Mouse (Mus musculus) right cerebral cortex, adult 18-20 months (tissue): Measurements from ENCODE around the gene Plekhg4.
A peak's percentile ranks its signal among the peaks of the same experiment; 100 is the strongest.

ENCODE experiments used
- DNase-seq: peaks from one replicate; pipeline ENCODE4 v3.0.0; 2022; ENCODE audit warnings: mixed read lengths

Plekhg4 gene

GRCm38 (mm10) chr8:105350186-105350585, 22.9 kb upstream of the Plekhg4 start:
- DNase-seq: peak; percentile 29

GRCm38 (mm10) chr8:105353583-105354135, 19.4 kb upstream of the Plekhg4 start:
- DNase-seq: no peak

- DNase-seq: no peak
Measured at GRCm38 (mm10) chr8:105354549-105354948, 18.5 kb upstream of the Plekhg4 start.

GRCm38 (mm10) chr8:105355179-105356024, 17.7 kb upstream of the Plekhg4 start:
- no peak for DNase-seq

GRCm38 (mm10) chr8:105356681-105357080, 16.4 kb upstream of the Plekhg4 start:
- no peak for DNase-seq

GRCm38 (mm10) chr8:105359208-105359607, 13.9 kb upstream of the Plekhg4 start:
- no peak for DNase-seq

GRCm38 (mm10) chr8:105359646-105360045, 13.4 kb upstream of the Plekhg4 start:
- no peak for DNase-seq

GRCm38 (mm10) chr8:105361751-105362702, 11.0 kb upstream of the Plekhg4 start:
- DNase-seq: no peak

- DNase-seq: no peak
Measured at GRCm38 (mm10) chr8:105367107-105367506, 6.0 kb upstream of the Plekhg4 start.

GRCm38 (mm10) chr8:105372473-105372872, 601 bp upstream of the Plekhg4 start:
- DNase-seq: no peak

GRCm38 (mm10) chr8:105374513-105374966, 1.5 kb downstream of the Plekhg4 start:
- DNase-seq: no peak

GRCm38 (mm10) chr8:105378673-105379072, 5.6 kb downstream of the Plekhg4 start:
- no peak for DNase-seq

GRCm38 (mm10) chr8:105380308-105380707, 7.2 kb downstream of the Plekhg4 start:
- no peak for DNase-seq

GRCm38 (mm10) chr8:105384070-105384469, 11.0 kb downstream of the Plekhg4 start:
- no peak for DNase-seq

- DNase-seq: no peak
Measured at GRCm38 (mm10) chr8:105387151-105387550, 14.1 kb downstream of the Plekhg4 start.

GRCm38 (mm10) chr8:105389096-105389495, 16.0 kb downstream of the Plekhg4 start:
- no peak for DNase-seq

- no peak for DNase-seq
Measured at GRCm38 (mm10) chr8:105393089-105393787, 20.2 kb downstream of the Plekhg4 start.

GRCm38 (mm10) chr8:105393915-105394314, 20.8 kb downstream of the Plekhg4 start:
- DNase-seq: no peak

GRCm38 (mm10) chr8:105397747-105398146, 24.7 kb downstream of the Plekhg4 start:
- DNase-seq: peak; percentile 47

- no peak for DNase-seq
Measured at GRCm38 (mm10) chr8:105400016-105400415, 26.9 kb downstream of the Plekhg4 start.

GRCm38 (mm10) chr8:105403467-105403866, 30.4 kb downstream of the Plekhg4 start:
- no peak for DNase-seq

GRCm38 (mm10) chr8:105404496-105404895, 31.4 kb downstream of the Plekhg4 start:
- no peak for DNase-seq
